Mouse (Mus musculus): Measurements from ENCODE around the gene Adcyap1r1. TPM values are rescaled to one million over a fixed set of nuclear protein-coding genes. Genes with fewer than 3 reads are reported as not detected.

The Adcyap1r1 gene
- polyA plus RNA-seq, 1 experiment from 2014 or later = 0.31 TPM

- in situ Hi-C loops (cut with MboI; ENCODE audit: low pct_unique_long_range_greater_than_20kb) = no loop called here
- no peak for DNase-seq (ENCODE audit: low read depth, low spot score)
- CTCF ChIA-PET = interaction anchor here (1.0 to 1.4 kb wide), 3 partner anchors 9 to 104 kb away, joined by 3 to 4 read pairs (median 3); no protein-coding TSS in a partner anchor
- H3K27me3 ChIP-seq = peaks cover 11% of the 10 kb centered on the region
- TF ChIP-seq CTCF (IDR thresholded peaks at IDR 0.05) = no peak
- POLR2A ChIA-PET = no interaction called here
- no peak for ATAC-seq
Observed at GRCm38 (mm10) chr6:55496201-55496600, 44.4 kb downstream of the Adcyap1r1 start.

- in situ Hi-C loops (cut with MboI; ENCODE audit: low pct_unique_long_range_greater_than_20kb) = no loop called here
- DNase-seq (ENCODE audit: low read depth, low spot score) = no peak
- ChIA-PET CTCF (no interaction called here), POLR2A (no interaction called here)
- no peak for TF ChIP-seq CTCF (IDR thresholded peaks at IDR 0.05)
- no peak for ATAC-seq
- peaks cover 11% of the 10 kb centered on the region for H3K27me3 ChIP-seq
Observed at GRCm38 (mm10) chr6:55498753-55499152, 47.0 kb downstream of the Adcyap1r1 start.

- no peak for ATAC-seq
- DNase-seq (ENCODE audit: low read depth, low spot score) = no peak
- POLR2A ChIA-PET = no interaction called here
Observed at GRCm38 (mm10) chr6:55501061-55501460, 49.3 kb downstream of the Adcyap1r1 start.

GRCm38 (mm10) chr6:55502309-55502708 lies 50.5 kb downstream of the Adcyap1r1 start:
- POLR2A ChIA-PET = interaction anchor here (0.6 kb wide), 1 partner anchor 61 kb away, joined by 5 read pairs; no protein-coding TSS in a partner anchor
- H3K27me3 ChIP-seq = peaks cover 6% of the 10 kb centered on the region
- DNase-seq (ENCODE audit: low read depth, low spot score) (no peak), ATAC-seq (no peak)
- CTCF ChIA-PET = interaction anchor here (1.5 kb wide), 1 partner anchor 271 kb away, joined by 3 read pairs; no protein-coding TSS in a partner anchor
- TF ChIP-seq CTCF (IDR thresholded peaks at IDR 0.05) = no peak
- in situ Hi-C loops (cut with MboI; ENCODE audit: low pct_unique_long_range_greater_than_20kb) = no loop called here

More at GRCm38 (mm10) chr6:55501061-55501460, 49.3 kb downstream of the Adcyap1r1 start:
- H3K27me3 ChIP-seq = peaks cover 11% of the 10 kb centered on the region
- TF ChIP-seq CTCF (IDR thresholded peaks at IDR 0.05) = no peak
- in situ Hi-C loops (cut with MboI; ENCODE audit: low pct_unique_long_range_greater_than_20kb) = no loop called here
- CTCF ChIA-PET = interaction anchor here (1.5 kb wide), 1 partner anchor 269 kb away, joined by 3 read pairs; no protein-coding TSS in a partner anchor

- in situ Hi-C loops (cut with MboI; ENCODE audit: low pct_unique_long_range_greater_than_20kb) = no loop called here
- ChIA-PET POLR2A (no interaction called here), CTCF (interaction anchor here (0.7 to 2.2 kb wide), 24 partner anchors 9 to 273 kb away, joined by 3 to 18 read pairs (median 4); no protein-coding TSS in a partner anchor)
- ATAC-seq (no peak), DNase-seq (ENCODE audit: low read depth, low spot score) (no peak)
- peak; percentile 74 for TF ChIP-seq CTCF (IDR thresholded peaks at IDR 0.05)
- H3K27me3 ChIP-seq = peaks cover 6% of the 10 kb centered on the region
Observed at GRCm38 (mm10) chr6:55504797-55505488, 53.2 kb downstream of the Adcyap1r1 start.

GRCm38 (mm10) chr6:55506519-55506918 lies 54.7 kb downstream of the Adcyap1r1 start:
- DNase-seq (ENCODE audit: low read depth, low spot score) = no peak
- CTCF ChIA-PET = interaction anchor here (0.9 kb wide), 1 partner anchor 45 kb away, joined by 3 read pairs; no protein-coding TSS in a partner anchor
- no peak for TF ChIP-seq CTCF (IDR thresholded peaks at IDR 0.05)
- no peak for ATAC-seq
- no peaks in the 10 kb centered on the region for H3K27me3 ChIP-seq
- in situ Hi-C loops (cut with MboI; ENCODE audit: low pct_unique_long_range_greater_than_20kb) = no loop called here
- POLR2A ChIA-PET = no interaction called here

- TF ChIP-seq CTCF (IDR thresholded peaks at IDR 0.05) = no peak
- H3K27me3 ChIP-seq = peaks cover 8% of the 10 kb centered on the region
- DNase-seq (ENCODE audit: low read depth, low spot score) (no peak), ATAC-seq (no peak)
- ChIA-PET POLR2A (no interaction called here), CTCF (interaction anchor here (1.1 to 1.4 kb wide), 3 partner anchors 10 to 117 kb away, joined by 3 to 7 read pairs (median 3); no protein-coding TSS in a partner anchor)
- in situ Hi-C loops (cut with MboI; ENCODE audit: low pct_unique_long_range_greater_than_20kb) = no loop called here
Observed at GRCm38 (mm10) chr6:55509130-55509870, 57.5 kb downstream of the Adcyap1r1 start.

- ATAC-seq = peak; percentile 44
- DNase-seq (ENCODE audit: low read depth, low spot score) = no peak
- peak; percentile 82 for TF ChIP-seq CTCF (IDR thresholded peaks at IDR 0.05)
- POLR2A ChIA-PET = no interaction called here
- CTCF ChIA-PET = interaction anchor here (0.9 to 1.5 kb wide), 5 partner anchors 24 to 121 kb away, joined by 3 to 4 read pairs (median 3); no protein-coding TSS in a partner anchor
- peaks cover 19% of the 10 kb centered on the region for H3K27me3 ChIP-seq
- in situ Hi-C loops (cut with MboI; ENCODE audit: low pct_unique_long_range_greater_than_20kb) = loop anchor here (5.0 kb wide), 2 partner anchors 119 to 274 kb away; no protein-coding TSS in a partner anchor
Observed at GRCm38 (mm10) chr6:55511212-55512065, 59.7 kb downstream of the Adcyap1r1 start.

GRCm38 (mm10) chr6:55512066-55512703 lies 60.4 kb downstream of the Adcyap1r1 start:
- POLR2A ChIA-PET = no interaction called here
- in situ Hi-C loops (cut with MboI; ENCODE audit: low pct_unique_long_range_greater_than_20kb) = loop anchor here (5.0 kb wide), 2 partner anchors 120 to 275 kb away; no protein-coding TSS in a partner anchor

More at GRCm38 (mm10) chr6:55512066-55512703, 60.4 kb downstream of the Adcyap1r1 start:
- CTCF ChIA-PET = interaction anchor here (0.9 to 1.5 kb wide), 4 partner anchors 25 to 120 kb away, joined by 3 to 4 read pairs (median 3); no protein-coding TSS in a partner anchor
- H3K27me3 ChIP-seq = peaks cover 21% of the 10 kb centered on the region
- DNase-seq (ENCODE audit: low read depth, low spot score) (no peak), ATAC-seq (no peak)
- TF ChIP-seq CTCF (IDR thresholded peaks at IDR 0.05) = no peak
